8 mouse cellular contexts compared by ENCODE assay signal in genomic region chr5:139084302-139084701, GRCm38 (mm10).
DNase-seq lines count a peak whose midpoint lies in the region; ATAC-seq and TF ChIP-seq lines count a peak whose summit lies in the region.

No protein-coding gene starts in this region.

- H3K4me1 ChIP-seq in midbrain, postnatal 0 days (ENCODE audit: insufficient read depth, low read length): no peaks in the 10 kb centered on the region

- no peak for TF ChIP-seq CTCF in midbrain, postnatal 0 days (IDR thresholded peaks at IDR 0.05)

- peak; percentile 30; the same call in 1 of the 2 replicates for ATAC-seq in common myeloid progenitor, adult 5-6 weeks (replicated peaks; ENCODE audit: low read depth, poor library complexity, severe bottlenecking)
- ATAC-seq in monocyte, adult 5-6 weeks (replicated peaks; ENCODE audit: insufficient number of reproducible peaks, low FRiP score, low TSS enrichment, poor library complexity, severe bottlenecking): no peak
- no peak for ATAC-seq in midbrain, postnatal 0 days (ENCODE audit: low FRiP score)

- WGBS in midbrain, postnatal 0 days: 77% methylated on average over 6 of the region's 6 CpGs

- H3K27ac ChIP-seq in midbrain, postnatal 0 days (ENCODE audit: low read depth, low read length): no peak overlapping the region

- H3K4me3 ChIP-seq in midbrain, postnatal 0 days (ENCODE audit: low read depth, low read length): no peak overlapping the region

- H3K27me3 ChIP-seq in midbrain, postnatal 0 days (ENCODE audit: insufficient read depth, low read length): no peaks in the 10 kb centered on the region

- peak; percentile 40 for DNase-seq in lung, postnatal 36 days
- DNase-seq in lung, postnatal 14 days: no peak
- peak; percentile 69 for DNase-seq in layer of hippocampus, adult 11-12 months (ENCODE audit: low spot score)
- peak; percentile 42 for DNase-seq in right cerebral cortex, postnatal 25 days
- DNase-seq in gastrocnemius, postnatal 36 days: no peak
- no peak for DNase-seq in midbrain, postnatal 0 days (ENCODE audit: low spot score)

- H3K9me3 ChIP-seq in midbrain, postnatal 0 days (ENCODE audit: low read length): no peaks in the 10 kb centered on the region

- H3K9ac ChIP-seq in midbrain, postnatal 0 days (replicated peaks; ENCODE audit: low read length, poor library complexity, severe bottlenecking): no peak overlapping the region

- intact Hi-C loops in gastrocnemius, postnatal 36 days (cut with DNase I): loop anchor here (2.0 kb wide), 1 partner anchor 236 kb away; no protein-coding TSS in a partner anchor

- no peak overlapping the region for H3K4me2 ChIP-seq in midbrain, postnatal 0 days (ENCODE audit: low read depth, low read length, poor library complexity, severe bottlenecking)

- H3K36me3 ChIP-seq in midbrain, postnatal 0 days (ENCODE audit: insufficient read depth, low read length): peaks cover 26% of the 10 kb centered on the region

Comparison
In these comparisons a context has a peak if more than half of its experiments do, and no peak if none do; other contexts are left out.
1. DNase-seq: peak in lung, postnatal 36 days (single experiment), layer of hippocampus, adult 11-12 months (single experiment) and right cerebral cortex, postnatal 25 days (single experiment); none in lung, postnatal 14 days (single experiment), gastrocnemius, postnatal 36 days (0 of 2) and midbrain, postnatal 0 days (single experiment).